Mouse (Mus musculus) spleen, adult 12 weeks (tissue): ENCODE measurements around the gene Lpp.

Experiments used
- DNase-seq: peaks from one replicate; pipeline ENCODE4 v3.0.0; 2022; ENCODE audit warnings: low spot score

Lpp gene

GRCm38 (mm10) chr16:24399524-24399923 is 6.2 kb downstream of the Lpp start:
- no peak for DNase-seq

GRCm38 (mm10) chr16:24400776-24401175 is 7.5 kb downstream of the Lpp start:
- DNase-seq, result no peak

GRCm38 (mm10) chr16:24402801-24403200 is 9.5 kb downstream of the Lpp start:
- no peak for DNase-seq

GRCm38 (mm10) chr16:24403733-24404380 is 10.6 kb downstream of the Lpp start:
- no peak for DNase-seq

GRCm38 (mm10) chr16:24406521-24406920 is 13.2 kb downstream of the Lpp start:
- DNase-seq, result no peak

GRCm38 (mm10) chr16:24411281-24411680 is 18.0 kb downstream of the Lpp start:
- no peak for DNase-seq

- no peak for DNase-seq
Measured at GRCm38 (mm10) chr16:24412193-24412592, 18.9 kb downstream of the Lpp start.

GRCm38 (mm10) chr16:24413059-24413458 is 19.8 kb downstream of the Lpp start:
- DNase-seq, result no peak

GRCm38 (mm10) chr16:24418022-24418421 is 24.7 kb downstream of the Lpp start:
- no peak for DNase-seq

- no peak for DNase-seq
Measured at GRCm38 (mm10) chr16:24420603-24421120, 27.4 kb downstream of the Lpp start.

- no peak for DNase-seq
Measured at GRCm38 (mm10) chr16:24421687-24422418, 28.5 kb downstream of the Lpp start.

GRCm38 (mm10) chr16:24423196-24423595 is 29.9 kb downstream of the Lpp start:
- no peak for DNase-seq

GRCm38 (mm10) chr16:24423751-24424150 is 30.4 kb downstream of the Lpp start:
- DNase-seq, result no peak

- no peak for DNase-seq
Measured at GRCm38 (mm10) chr16:24424356-24424977, 31.2 kb downstream of the Lpp start.

- DNase-seq, result no peak
Measured at GRCm38 (mm10) chr16:24425816-24426215, 32.5 kb downstream of the Lpp start.

GRCm38 (mm10) chr16:24427606-24428005 is 34.3 kb downstream of the Lpp start:
- DNase-seq, result no peak

GRCm38 (mm10) chr16:24428055-24428454 is 34.7 kb downstream of the Lpp start:
- no peak for DNase-seq

GRCm38 (mm10) chr16:24428742-24429141 is 35.4 kb downstream of the Lpp start:
- DNase-seq, result no peak

- no peak for DNase-seq
Measured at GRCm38 (mm10) chr16:24429691-24430090, 36.4 kb downstream of the Lpp start.

- DNase-seq, result no peak
Measured at GRCm38 (mm10) chr16:24431808-24432207, 38.5 kb downstream of the Lpp start.

GRCm38 (mm10) chr16:24433563-24433962 is 40.3 kb downstream of the Lpp start:
- no peak for DNase-seq

- no peak for DNase-seq
Measured at GRCm38 (mm10) chr16:24434026-24434425, 40.7 kb downstream of the Lpp start.

GRCm38 (mm10) chr16:24434531-24435114 is 41.3 kb downstream of the Lpp start:
- no peak for DNase-seq
